Mouse (Mus musculus): ENCODE data around the gene Rtn4.

DNA sequence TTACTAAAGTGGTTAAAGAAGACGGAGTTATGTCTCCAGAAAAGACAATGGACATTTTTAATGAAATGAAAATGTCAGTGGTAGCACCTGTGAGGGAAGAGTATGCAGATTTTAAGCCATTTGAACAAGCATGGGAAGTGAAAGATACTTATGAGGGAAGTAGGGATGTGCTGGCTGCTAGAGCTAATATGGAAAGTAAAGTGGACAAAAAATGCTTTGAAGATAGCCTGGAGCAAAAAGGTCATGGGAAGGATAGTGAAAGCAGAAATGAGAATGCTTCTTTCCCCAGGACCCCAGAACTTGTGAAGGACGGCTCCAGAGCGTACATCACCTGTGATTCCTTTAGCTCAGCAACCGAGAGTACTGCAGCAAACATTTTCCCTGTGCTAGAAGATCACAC lies 14.1 kb downstream of the Rtn4 start:
- TF ChIP-seq CTCF (IDR thresholded peaks at IDR 0.05; ENCODE audit: low read depth) (no peak), EP300 (IDR thresholded peaks at IDR 0.05; ENCODE audit: low read depth) (no peak)
